Mouse (Mus musculus) layer of hippocampus, postnatal 14 days (tissue): Measurements from ENCODE around the gene Bcam. TPM values are rescaled to one million over a fixed set of nuclear protein-coding genes. Genes with fewer than 3 reads are reported as not detected.

ENCODE experiments used
- DNase-seq, 2 experiments: peaks; one replicate each; pipeline ENCODE4 v3.0.0; 2021 to 2022; ENCODE audit warnings: low spot score in 2 of 2, mixed read lengths in 1 of 2
- total RNA-seq, 2 experiments: library from RNA; stranded (reverse); gene quantifications; 2 replicates each; pipeline ENCODE4 v1.2.3; 2021

Gene Bcam
- total RNA-seq, 2 experiments from 2014 or later: 8.8 to 14.0 TPM

DNA sequence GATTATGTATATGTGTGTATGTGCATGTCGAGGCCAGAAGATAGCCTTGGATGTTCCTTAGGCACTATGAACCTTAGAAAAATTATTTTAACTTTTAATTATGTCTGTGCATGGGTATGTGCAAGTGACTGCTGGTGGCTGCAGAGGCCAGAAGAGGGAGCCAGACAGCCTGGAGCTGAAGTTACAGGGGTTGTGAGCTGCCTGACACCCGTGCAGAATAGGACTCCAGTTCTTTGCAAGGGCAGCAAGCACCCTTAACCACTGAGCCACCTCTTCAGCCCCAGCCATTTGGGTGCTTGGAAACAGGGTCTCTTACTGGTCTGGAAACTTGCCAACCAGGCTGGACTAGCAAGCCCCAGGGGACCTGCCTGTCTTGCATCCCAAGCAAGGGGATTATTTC is 15.8 kb downstream of the Bcam start:
- DNase-seq: no peak

DNA sequence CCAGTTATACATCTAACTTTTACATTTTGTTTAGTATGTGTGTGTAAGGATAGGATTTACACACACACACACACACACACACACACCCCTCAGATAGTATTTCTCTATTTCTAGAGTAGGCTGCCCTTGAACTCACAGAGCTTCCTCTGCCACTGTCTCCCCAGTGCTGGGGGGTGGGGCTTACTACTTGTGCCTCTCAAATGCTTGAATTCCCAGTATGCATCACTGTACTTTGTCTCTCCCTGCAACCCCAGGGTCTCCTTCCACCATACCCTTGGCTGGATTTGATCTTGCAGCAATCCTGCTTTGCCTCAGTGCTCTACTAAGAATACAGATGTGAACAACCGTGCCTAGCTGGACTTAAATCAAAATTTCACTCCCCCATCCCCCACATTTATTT is 16.8 kb downstream of the Bcam start:
- no peak for DNase-seq

DNA sequence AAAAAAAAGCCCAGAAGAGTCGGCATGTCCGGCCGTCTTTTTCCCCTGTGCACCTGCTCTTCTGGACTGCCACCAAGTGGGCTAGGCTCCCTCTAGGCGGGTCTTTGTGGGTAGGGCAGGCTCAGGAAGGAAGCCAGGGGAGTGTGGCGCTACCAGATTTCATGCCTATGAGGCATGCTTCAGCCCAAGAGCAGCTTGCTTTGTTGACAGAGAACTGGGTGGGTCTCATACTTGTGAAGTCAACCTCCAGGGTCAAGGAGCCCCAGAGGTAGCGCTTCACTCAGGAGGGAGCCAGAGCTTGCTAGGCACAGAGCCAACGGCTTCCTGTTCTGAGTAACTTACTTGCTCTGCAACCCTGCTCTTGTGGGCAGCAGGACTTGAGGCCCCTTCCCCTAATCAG is 17.2 kb downstream of the Bcam start:
- no peak for DNase-seq

DNA sequence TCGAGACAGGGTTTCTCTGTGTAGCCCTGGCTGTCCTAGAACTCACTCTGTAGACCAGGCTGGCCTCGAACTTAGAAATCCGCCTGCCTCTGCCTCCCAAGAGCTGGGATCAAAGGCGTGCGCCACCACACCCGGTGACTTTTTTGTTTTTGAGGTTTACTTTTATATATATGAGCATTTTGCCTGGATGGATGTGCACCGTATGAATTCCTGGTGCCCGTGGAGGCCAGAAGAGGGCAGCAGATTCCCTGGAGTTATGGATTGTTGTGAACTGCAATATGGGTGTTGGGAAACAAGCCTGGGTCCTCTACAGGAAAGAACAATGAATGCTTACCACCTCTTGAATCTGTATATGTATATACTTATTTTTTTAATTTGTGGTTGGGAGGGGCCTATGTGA is 18.2 kb downstream of the Bcam start:
- no peak for DNase-seq

DNA sequence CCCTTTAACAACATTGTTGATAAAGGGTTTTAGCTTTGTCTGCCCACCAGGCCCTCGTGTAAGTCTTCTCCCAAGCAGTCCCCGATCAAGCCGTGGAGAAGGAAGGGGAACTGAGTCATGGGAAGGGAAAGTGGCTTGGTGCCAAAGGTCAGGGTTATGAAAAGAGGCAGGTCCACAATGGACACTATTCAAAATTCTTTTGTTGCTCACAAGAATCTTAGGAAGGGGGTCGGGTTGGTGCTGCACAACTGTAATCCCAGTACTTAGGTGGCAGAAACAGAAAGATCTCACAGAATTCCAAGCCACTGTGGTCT is 19.8 kb downstream of the Bcam start:
- DNase-seq: peak in 1 of 2 experiments; percentile 18

DNA sequence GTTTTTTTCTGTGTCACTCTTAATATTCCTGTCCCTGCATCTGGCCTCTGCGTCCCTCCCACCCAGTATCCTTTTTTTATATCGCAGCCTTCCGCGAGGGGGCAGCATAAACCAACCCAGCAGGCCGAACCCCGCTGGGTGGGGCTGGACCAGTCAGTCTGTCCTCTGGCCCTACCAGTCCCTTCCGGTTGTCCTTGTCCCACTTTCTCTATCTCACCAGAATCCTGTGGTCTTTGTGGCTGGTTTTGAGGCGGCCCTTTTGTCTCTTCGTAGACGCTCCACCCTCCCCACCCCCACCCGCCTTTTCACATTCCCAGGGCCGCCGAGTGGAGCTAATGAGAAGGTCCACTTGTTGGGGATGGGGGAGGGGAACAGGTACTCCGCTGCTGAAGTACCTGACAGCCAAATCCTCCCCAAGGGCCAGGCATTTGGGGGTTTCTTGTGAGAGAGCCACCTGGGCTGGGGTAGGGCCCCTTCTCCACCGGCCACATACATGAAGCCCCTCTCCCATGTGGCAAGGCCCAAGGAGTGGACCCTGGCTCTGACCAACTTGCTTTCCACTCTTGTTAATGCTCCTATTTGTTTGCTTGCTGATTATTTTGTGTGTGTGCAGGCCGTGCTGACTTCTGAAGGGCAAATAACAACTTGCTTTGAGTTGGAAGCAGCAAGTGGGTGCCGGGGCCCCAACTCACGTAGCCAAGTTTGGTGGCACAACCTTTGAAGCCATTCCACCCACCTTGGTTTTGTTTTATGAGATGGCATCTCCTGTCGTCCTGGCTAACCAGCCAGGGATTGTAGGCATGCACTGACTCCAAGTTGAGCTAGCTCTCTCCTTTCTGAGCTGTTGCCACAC is 20.4 kb downstream of the Bcam start, which contains the start of gene Nectin2:
TSS of gene Nectin2 (minus strand) at position 267 of the 853 bp plus-strand sequence.
- DNase-seq: peak; percentile 82 to 88

DNA sequence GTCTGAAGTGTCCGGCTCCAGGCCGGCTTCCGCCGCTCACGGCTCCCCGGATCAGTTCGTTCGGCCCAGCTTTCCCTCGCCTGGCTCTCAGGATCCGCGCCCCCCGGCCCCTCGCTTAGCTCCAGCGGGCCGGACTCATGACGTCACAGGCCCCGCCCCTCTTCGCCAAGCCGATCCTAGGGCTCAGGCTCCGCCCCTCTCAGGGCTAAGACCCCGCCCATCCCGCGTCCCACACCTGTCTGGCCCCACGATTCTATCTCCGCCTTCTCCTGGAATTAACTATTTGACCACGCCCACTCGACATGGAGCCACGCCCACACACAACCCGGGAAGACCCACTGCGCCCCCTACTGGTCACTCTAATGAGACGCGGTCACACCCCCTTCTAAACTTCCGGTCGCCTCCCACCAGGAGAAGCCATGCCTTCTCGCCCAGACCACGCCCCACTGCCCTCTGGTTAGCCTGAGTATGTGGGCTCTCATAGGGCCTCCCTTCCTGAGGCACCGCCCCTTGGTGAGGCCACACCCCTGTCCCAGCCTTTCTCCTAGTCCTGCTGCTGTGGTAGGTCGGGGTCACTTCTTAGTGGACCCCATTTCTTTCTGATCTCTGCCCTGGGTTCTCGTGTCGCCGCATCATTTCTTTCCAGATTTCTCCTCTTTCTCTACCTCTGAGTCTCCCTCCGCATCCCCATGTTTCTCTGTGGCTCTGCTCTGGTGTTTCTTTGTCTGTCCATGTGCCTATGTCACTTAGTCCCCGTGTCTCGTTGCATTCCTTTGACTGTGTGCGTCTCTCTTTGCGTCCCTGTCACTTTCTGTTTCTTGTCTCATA is 21.2 kb downstream of the Bcam start:
- DNase-seq: peak; percentile 97

DNA sequence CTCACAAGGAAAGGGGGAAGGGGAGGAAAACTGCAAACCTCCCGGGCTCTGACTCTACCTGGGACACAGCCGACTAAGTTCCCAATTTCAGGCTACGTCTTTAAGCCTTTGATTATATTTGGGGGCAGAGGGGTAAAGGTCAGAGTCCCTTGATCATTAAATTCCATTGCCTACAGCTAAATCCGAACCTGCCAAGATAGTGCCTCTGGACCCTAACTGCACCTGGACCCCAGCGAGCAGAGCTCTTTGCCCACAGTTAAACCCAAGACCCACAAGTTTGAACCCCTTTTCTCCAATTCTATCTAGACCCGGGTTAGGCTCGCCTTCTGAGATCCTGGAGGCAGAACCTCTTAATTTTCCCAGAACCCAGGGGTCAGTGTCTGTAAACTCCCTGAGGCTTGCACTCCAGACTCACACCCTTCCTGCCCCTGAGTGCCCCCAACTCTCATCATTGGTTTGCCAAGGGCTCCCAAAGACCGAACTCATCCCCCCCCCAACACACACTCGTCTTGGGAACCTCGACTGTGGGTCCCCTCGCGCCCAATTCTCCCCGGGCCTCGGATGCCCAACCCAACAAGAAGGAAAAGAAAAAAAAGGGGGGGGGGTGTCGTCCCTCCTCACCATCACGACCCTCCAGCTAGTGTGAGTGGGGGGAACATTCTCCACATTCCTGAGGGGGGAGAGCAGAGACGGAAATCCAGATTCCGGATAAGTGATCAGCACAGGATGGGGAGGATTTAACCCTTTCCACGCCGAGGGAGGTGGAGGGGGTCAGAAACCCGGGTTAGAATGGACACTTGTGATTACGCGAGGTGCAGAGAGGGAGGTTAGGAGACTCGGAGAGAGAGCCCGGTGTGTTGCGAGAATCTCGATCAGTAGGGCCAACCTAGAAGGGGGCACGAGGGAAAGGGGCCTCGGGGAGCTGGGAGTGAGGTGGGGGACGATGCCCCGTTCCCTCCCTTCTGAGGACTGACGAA is 22.3 kb downstream of the Bcam start:
- peak in 1 of 2 experiments; percentile 24 for DNase-seq

DNA sequence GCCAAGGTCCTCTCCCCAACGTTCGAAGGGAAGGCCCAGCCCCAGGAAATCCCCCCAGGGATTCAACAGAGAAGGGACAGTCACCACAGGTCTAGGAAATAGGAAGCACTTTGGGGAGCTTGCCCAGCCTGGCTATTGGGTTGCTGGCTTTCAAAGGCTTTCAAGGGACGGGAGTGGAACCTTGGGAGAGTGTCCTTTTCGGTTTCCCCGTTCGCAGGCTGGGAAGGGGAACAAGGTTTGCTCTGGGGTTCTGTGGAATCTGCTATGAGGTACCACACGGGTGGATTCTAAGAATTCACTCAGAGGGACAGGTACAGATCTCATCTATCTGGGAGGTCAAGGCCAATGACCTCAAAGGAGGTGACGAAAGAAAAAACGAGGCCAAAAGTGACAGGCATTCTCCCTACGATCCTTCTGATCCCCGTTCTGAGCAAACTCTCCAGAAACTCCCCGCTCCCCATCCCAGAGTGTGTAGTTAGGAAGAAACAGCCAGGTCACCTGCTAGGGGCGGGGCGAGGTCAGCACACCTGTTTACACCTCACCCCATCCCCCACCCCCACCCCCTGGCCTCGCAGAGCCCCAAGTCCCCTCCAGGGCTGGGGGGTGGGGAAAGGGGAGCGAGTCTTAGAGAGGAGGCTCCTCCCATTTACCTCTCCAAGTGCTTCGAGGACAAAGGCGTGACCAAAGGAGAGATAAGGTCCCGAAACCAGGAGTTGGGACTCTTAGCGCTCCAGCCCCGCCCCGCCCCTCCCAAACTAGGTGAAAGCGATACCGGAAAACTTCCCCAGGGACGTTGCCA is 23.2 kb downstream of the Bcam start:
- DNase-seq: no peak

DNA sequence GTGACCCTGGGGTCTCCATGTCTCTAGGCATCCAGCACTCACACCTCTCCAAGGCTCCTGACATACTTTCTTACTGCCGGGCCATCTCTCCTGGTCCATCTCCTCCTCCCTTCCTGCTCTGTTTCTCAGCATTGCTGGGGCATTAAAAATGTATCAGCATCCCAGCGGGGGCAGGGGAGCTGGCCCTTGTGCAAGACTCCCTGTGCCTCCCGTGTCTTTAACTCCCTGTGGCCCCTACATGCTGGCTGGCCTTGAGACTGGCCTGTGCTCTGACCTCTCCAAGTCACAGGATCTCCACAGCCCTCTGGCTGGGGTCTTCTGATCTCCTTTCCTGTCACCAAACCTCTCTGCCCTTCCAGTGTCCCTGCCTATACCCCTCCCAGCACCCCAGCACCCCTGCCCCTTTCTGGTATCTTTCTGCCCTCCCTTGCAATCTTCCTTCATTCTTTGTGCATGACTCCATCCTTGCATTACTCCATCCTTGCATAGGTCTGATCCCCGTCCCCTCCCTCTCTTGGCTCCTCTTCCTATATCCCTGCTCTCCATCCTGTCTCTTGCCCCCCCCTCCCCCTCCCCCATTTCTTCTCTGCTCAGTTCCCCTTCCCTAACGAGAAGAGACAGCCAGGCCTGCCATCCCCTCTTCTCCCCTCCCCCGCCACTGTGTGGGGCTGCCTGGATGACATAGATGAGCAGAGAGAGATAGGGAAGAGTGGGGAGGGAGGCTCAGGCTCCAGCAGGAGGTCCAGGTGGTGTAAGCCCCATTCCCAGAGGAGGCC is 24.2 kb downstream of the Bcam start:
- DNase-seq: no peak

DNA sequence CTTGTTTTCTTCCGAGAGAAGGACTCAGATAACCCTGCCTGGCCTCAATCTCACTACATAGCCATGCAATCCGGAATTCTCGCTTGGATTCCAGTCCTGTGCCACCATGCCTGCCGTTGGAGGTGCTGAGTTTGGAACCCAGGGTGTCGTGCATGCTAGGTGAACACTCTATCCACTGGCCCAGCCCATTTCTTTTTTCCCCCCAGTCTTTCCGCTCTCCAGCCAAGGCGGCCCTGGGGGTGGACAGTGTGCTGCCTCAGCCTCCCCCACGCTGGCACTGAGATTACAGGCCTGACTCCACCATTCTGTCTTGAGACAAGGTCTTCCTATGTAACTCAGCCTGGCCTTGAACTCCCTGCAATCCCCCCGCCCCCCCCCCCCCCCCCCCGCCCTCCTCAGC is 24.8 kb downstream of the Bcam start:
- no peak for DNase-seq

DNA sequence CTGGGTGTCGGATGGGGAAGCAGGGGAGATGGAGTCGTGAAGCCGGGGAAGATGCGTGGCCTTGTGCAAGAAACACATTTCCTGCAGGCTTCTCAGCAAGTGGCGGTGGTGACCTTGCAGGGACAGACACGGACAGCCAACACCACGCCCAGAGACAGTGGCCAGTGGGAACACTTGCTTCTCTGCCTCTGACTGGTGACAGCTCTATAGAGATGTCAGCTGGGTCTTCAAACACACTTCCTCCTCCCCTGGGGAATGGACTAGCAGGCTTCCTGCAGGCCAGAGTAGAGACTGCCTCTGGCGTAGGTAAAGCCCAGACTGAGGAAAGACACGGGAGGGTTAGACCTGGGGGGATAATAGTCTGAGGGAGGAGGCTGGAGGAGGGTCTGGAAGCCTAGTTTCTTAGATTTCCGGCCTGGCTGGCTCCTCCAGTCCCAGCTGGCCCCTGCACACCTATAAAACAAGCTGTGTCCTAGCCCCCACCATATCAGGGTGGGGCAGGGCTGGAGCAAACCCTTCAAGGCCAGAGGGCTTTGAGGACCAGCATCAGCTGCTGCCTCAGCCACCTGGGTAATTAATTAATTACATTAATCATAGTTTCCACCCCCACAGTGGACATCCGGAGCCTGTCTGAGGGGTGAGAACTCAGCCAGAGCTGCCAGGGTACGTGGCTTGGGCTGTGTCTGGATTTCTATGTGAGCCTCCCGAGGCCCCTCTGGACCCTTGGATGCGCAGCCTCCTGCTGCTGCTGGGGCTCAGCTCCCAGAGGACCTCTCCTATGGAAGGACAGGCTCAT is 26.0 kb downstream of the Bcam start:
- no peak for DNase-seq

DNA sequence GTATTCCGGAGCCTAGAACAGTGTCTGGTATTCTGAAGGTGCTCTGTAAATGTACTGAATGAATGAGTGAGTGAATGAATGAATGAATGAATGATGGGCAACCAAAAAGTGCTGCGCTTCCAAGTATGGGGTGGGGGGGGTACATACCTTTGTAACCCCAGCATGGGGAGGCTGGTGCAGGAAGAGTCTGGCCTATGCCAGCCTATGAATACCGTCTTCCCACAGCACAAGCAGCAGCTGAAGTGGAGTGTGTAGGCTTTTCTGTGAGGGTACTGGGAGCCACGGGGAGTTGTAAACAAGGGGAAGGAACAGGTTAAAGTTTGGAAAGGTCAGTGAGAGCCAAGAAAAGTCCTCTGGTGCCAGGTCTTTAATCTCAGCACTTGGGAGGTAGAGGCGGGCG is 27.0 kb downstream of the Bcam start:
- DNase-seq: no peak

DNA sequence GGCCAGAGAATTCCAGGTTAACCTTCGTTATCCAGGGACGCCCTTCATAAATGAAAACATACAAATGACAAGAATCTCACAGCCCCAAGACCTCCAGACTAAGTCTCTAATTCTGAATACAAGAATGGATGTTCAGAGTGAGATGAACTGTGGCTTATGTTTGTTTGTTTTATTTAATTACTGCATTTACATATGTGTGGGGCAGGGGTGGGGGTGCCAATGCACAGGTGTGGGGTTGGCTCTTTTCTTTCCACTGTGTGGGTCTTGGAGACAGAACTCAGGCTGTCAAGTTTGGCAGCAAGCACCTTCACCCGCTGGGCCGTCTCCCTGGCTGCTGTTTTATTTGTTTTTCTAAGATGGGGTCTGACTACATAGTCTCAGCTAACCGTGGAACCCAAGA is 28.3 kb downstream of the Bcam start:
- no peak for DNase-seq

DNA sequence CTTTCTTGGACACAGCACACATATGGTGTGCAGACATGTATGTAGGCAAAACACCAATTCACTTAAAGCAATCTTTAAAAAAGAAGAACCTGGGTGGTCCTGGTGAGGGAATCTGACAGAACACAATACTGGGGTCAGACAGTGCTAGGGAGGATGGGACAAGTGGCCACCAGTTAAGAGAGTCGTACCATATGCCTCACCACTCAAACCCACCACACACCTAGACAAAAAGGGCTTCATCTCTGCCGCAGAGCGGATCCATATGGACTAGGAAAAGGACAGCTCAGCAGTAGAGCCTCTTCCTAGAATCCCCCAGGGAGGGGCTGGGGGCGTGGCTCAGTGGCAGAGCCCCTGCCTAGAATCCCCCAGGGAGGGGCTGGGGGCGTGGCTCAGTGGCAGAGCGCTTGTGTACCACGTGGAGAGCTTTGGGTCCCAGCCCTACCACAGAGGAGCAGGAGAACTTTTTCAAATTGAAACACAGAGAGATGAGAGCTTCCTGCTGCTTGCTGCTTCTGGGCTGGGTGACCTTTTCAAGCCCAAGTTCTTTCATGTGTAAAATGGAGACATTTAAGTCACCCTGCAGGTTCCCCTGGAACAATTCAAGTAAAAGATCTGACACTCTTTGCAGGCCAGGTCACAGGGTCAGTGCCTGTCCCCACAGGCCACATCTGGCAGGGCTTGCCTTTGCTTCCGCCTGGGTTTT is 29.3 kb downstream of the Bcam start:
- DNase-seq: no peak

DNA sequence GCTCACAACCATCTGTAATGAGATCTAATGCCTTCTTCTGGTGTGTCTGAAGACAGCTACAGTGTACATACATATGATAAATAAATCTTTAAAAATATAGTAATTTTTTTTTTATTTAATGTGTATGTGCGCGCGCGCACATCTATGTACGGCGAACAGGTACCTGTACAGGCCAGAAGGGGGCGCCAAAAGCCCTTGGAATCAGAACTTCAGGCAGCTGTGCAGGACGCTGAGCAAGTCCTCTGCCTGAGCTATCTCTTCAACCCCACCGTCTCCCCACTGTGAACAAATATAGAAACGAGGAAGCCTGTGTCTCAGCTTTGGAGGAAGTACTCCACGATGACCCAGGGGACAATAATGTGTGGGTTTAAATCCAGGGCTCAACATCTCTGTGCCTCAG is 30.5 kb downstream of the Bcam start:
- no peak for DNase-seq

DNA sequence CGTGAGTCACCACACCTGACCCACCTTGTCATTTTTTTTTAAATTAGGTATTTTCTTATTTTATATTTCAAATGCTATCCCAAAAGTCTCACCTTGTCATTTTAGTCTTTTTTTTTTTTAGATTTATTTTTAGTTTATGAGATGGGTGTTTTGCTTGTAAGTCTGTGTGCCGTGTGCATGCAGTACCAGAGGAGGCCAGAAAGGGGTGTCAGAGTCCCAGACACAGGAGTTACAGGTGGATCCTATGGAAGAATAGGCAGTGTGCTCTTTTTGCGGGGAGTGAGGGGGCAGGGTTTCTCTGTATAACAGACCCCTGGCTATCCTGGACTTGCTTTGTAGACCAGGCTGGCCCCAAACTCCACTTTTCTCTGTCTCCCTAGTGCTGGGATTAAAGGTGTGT is 32.0 kb downstream of the Bcam start:
- DNase-seq: no peak

DNA sequence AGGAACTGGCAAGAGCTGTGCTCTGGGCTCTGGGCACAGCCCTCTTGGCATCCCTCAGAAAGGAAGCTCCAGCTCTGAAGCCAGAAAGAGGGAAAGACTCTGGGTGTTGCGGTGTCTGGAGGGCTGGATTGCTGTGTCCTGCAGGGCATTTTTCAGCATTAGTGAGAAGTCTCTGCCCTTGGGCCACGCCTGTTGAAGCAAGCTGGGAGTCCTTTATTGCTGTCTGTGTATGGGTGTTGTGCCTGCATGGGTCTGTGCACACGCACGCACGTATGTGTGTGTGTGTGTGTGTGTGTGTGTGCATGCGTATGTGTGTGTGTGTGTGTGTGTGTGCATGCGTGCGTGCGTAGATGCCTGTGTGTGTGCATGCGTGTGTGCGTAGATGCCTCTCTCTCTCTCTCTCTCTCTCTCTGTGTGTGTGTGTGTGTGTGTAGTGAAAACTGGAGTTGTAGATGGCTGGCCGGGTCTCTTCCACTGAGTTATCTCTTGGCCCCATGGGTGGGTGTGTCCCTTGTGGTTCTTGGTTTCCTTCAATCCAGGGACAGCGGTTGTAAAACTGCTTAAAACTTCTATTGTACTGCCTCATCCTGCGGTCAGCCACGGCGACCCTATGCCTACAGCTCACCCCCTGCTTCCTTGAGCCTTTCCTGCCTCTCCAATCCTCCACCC is 34.3 kb downstream of the Bcam start:
- DNase-seq: no peak
